Mouse (Mus musculus) heart, adult 8-10 months (tissue): ENCODE measurements at regions not wholly inside any gene's neighbourhood (a gene's known extent, or its start where the extent isn't known, plus 50 kb on each side); places are given as distances from the start of the nearest gene placed in this dataset.
"Not testable (repeated sequence)": the region's sequence is repeated elsewhere in the genome, so short reads cannot be mapped to it uniquely, and the experiment has no call there.

Experiments
- DNase-seq: peaks from one replicate; pipeline ENCODE4 v3.0.0; 2022; ENCODE audit warnings: low spot score

GRCm38 (mm10) chr12:107154668-107155067 lies 333.8 kb upstream of the 3110018I06Rik start:
- DNase-seq, result no peak

GRCm38 (mm10) chr12:107156791-107157428 lies 331.5 kb upstream of the 3110018I06Rik start:
- DNase-seq, result no peak

GRCm38 (mm10) chr12:107159126-107159525 lies 329.3 kb upstream of the 3110018I06Rik start:
- no peak for DNase-seq

GRCm38 (mm10) chr12:107160137-107160536 lies 328.3 kb upstream of the 3110018I06Rik start:
- DNase-seq, result no peak

- no peak for DNase-seq
Measured at GRCm38 (mm10) chr12:107160628-107161027, 327.8 kb upstream of the 3110018I06Rik start.

- DNase-seq, result no peak
Measured at GRCm38 (mm10) chr12:107170926-107171325, 317.5 kb upstream of the 3110018I06Rik start.

- DNase-seq, result no peak
Measured at GRCm38 (mm10) chr12:107171676-107172075, 316.8 kb upstream of the 3110018I06Rik start.

GRCm38 (mm10) chr12:107178676-107179075 lies 309.8 kb upstream of the 3110018I06Rik start:
- no peak for DNase-seq

GRCm38 (mm10) chr12:107180501-107180900 lies 307.9 kb upstream of the 3110018I06Rik start:
- no peak for DNase-seq

GRCm38 (mm10) chr12:107181291-107181690 lies 307.1 kb upstream of the 3110018I06Rik start:
- no peak for DNase-seq

- DNase-seq, result no peak
Measured at GRCm38 (mm10) chr12:107182091-107182655, 306.3 kb upstream of the 3110018I06Rik start.

- no peak for DNase-seq
Measured at GRCm38 (mm10) chr12:107183283-107183682, 305.1 kb upstream of the 3110018I06Rik start.

- no peak for DNase-seq
Measured at GRCm38 (mm10) chr12:107184426-107184825, 304.0 kb upstream of the 3110018I06Rik start.

- no peak for DNase-seq
Measured at GRCm38 (mm10) chr12:107186361-107186760, 302.1 kb upstream of the 3110018I06Rik start.

- DNase-seq, result no peak
Measured at GRCm38 (mm10) chr12:107188055-107188454, 300.4 kb upstream of the 3110018I06Rik start.

GRCm38 (mm10) chr12:107198389-107199018 lies 289.9 kb upstream of the 3110018I06Rik start:
- DNase-seq, result no peak

GRCm38 (mm10) chr12:107200903-107201302 lies 287.5 kb upstream of the 3110018I06Rik start:
- no peak for DNase-seq

GRCm38 (mm10) chr12:107208826-107209225 lies 279.6 kb upstream of the 3110018I06Rik start:
- not testable (repeated sequence) for DNase-seq

- no peak for DNase-seq
Measured at GRCm38 (mm10) chr12:107212826-107213225, 275.6 kb upstream of the 3110018I06Rik start.

GRCm38 (mm10) chr12:107216119-107216518 lies 272.3 kb upstream of the 3110018I06Rik start:
- no peak for DNase-seq

- no peak for DNase-seq
Measured at GRCm38 (mm10) chr12:107221276-107221970, 267.0 kb upstream of the 3110018I06Rik start.

- DNase-seq, result no peak
Measured at GRCm38 (mm10) chr12:107222106-107222505, 266.3 kb upstream of the 3110018I06Rik start.
